Mouse (Mus musculus) megakaryocyte, embryonic 14.5 days (primary cell): Measurements from ENCODE around the gene C9orf72. TPM values are rescaled to one million over a fixed set of nuclear protein-coding genes. Genes with fewer than 3 reads are reported as not detected.
A peak's percentile ranks its signal among the peaks of the same experiment; 100 is the strongest.

Experiments used
- H3K27me3 ChIP-seq: replicated peaks from 2 replicates; pipeline ENCODE3; 2012; ENCODE audit warnings: inconsistent platforms
- H3K36me3 ChIP-seq: replicated peaks from 2 replicates; pipeline ENCODE3; 2012; ENCODE audit warnings: low read length, inconsistent platforms, mixed read lengths
- H3K4me1 ChIP-seq: 2 replicates; pipeline ENCODE4 v1.6.1; 2012; ENCODE audit warnings: inconsistent platforms
- H3K4me3 ChIP-seq: replicated peaks from 2 replicates; pipeline ENCODE3; 2012; ENCODE audit warnings: moderate library complexity, mild to moderate bottlenecking, inconsistent platforms
- H3K9me3 ChIP-seq: 2 replicates; pipeline ENCODE4 v1.6.1; 2012; ENCODE audit warnings: inconsistent platforms
- FLI1 ChIP-seq: IDR thresholded peaks from 2 replicates; pipeline ENCODE4 v1.6.1; 2012; ENCODE audit warnings: low read length, inconsistent platforms, mixed read lengths
- GATA1 ChIP-seq: IDR thresholded peaks from 3 replicates; pipeline ENCODE4 v1.6.1; 2012; ENCODE audit warnings: mixed read lengths, low read length, inconsistent platforms, borderline replicate concordance
- polyA plus RNA-seq: library from polyadenylated mRNA; stranded (reverse); fragments of >175 nt; gene quantifications from 2 replicates; pipeline ENCODE4 v1.2.3, GENCODE M21; 2012; ENCODE audit warnings: low replicate concordance; ENCODE audit not compliant: insufficient read depth

C9orf72 gene
- polyA plus RNA-seq, 1 experiment, result not detected

GRCm38 (mm10) chr4:35156751-35157611 is 69.0 kb downstream of the C9orf72 start, which contains the start of gene Mob3b:
TSS of gene Mob3b (minus strand) at chr4:35157484.
- Histone ChIP-seq H3K36me3 (no peaks in the 10 kb centered on the region), H3K4me1 (peaks cover 26% of the 10 kb centered on the region), H3K9me3 (peaks cover 4% of the 10 kb centered on the region; the same call in 1 of the 2 replicates), H3K4me3 (peak within 1 kb of the TSS; percentile 95), H3K27me3 (peaks cover 23% of the 10 kb centered on the region)
- TF ChIP-seq FLI1, result no peak
- no peak for TF ChIP-seq GATA1

GRCm38 (mm10) chr4:35156149-35156611 is 69.8 kb downstream of the C9orf72 start:
- Histone ChIP-seq H3K9me3 (no peaks in the 10 kb centered on the region), H3K4me1 (peaks cover 26% of the 10 kb centered on the region), H3K36me3 (no peaks in the 10 kb centered on the region), H3K27me3 (peaks cover 23% of the 10 kb centered on the region), H3K4me3 (peak overlapping the region; percentile 95)
- TF ChIP-seq GATA1 (no peak), FLI1 (no peak)

- TF ChIP-seq GATA1 (no peak), FLI1 (no peak)
- Histone ChIP-seq H3K4me1 (peaks cover 26% of the 10 kb centered on the region), H3K4me3 (peak overlapping the region; percentile 95), H3K27me3 (peaks cover 23% of the 10 kb centered on the region), H3K36me3 (no peaks in the 10 kb centered on the region), H3K9me3 (no peaks in the 10 kb centered on the region)
Measured at GRCm38 (mm10) chr4:35155132-35155922, 70.6 kb downstream of the C9orf72 start.

GRCm38 (mm10) chr4:35154051-35154450 is 71.9 kb downstream of the C9orf72 start:
- peaks cover 26% of the 10 kb centered on the region for H3K4me1 ChIP-seq
- no peak overlapping the region for H3K4me3 ChIP-seq
- no peaks in the 10 kb centered on the region for H3K9me3 ChIP-seq
- no peaks in the 10 kb centered on the region for H3K36me3 ChIP-seq
- TF ChIP-seq GATA1 (no peak), FLI1 (no peak)
- H3K27me3 ChIP-seq, result peaks cover 23% of the 10 kb centered on the region

GRCm38 (mm10) chr4:35151756-35152155 is 74.2 kb downstream of the C9orf72 start, which contains the start of gene Ifnk:
TSS of gene Ifnk (plus strand) at chr4:35152056.
- no peak within 1 kb of the TSS for H3K4me3 ChIP-seq
- no peaks in the 10 kb centered on the region for H3K36me3 ChIP-seq
- no peaks in the 10 kb centered on the region for H3K9me3 ChIP-seq
- H3K27me3 ChIP-seq, result peaks cover 19% of the 10 kb centered on the region
- peaks cover 13% of the 10 kb centered on the region for H3K4me1 ChIP-seq
- no peak for TF ChIP-seq GATA1
- no peak for TF ChIP-seq FLI1

GRCm38 (mm10) chr4:35150706-35151105 is 75.3 kb downstream of the C9orf72 start:
- Histone ChIP-seq H3K9me3 (no peaks in the 10 kb centered on the region), H3K4me3 (no peak overlapping the region), H3K4me1 (peaks cover 3% of the 10 kb centered on the region), H3K36me3 (no peaks in the 10 kb centered on the region), H3K27me3 (peaks cover 10% of the 10 kb centered on the region)
- no peak for TF ChIP-seq GATA1

GRCm38 (mm10) chr4:35148326-35148725 is 77.6 kb downstream of the C9orf72 start:
- Histone ChIP-seq H3K4me1 (no peaks in the 10 kb centered on the region), H3K36me3 (no peaks in the 10 kb centered on the region), H3K27me3 (no peaks in the 10 kb centered on the region), H3K4me3 (no peak overlapping the region), H3K9me3 (no peaks in the 10 kb centered on the region)
- TF ChIP-seq GATA1 (no peak), FLI1 (no peak)

- Histone ChIP-seq H3K27me3 (no peaks in the 10 kb centered on the region), H3K4me1 (no peaks in the 10 kb centered on the region), H3K9me3 (no peaks in the 10 kb centered on the region), H3K4me3 (no peak overlapping the region), H3K36me3 (no peaks in the 10 kb centered on the region)
- TF ChIP-seq GATA1, result no peak
- TF ChIP-seq FLI1, result no peak
Measured at GRCm38 (mm10) chr4:35146597-35146996, 79.4 kb downstream of the C9orf72 start.

- H3K27me3 ChIP-seq, result no peaks in the 10 kb centered on the region
- no peaks in the 10 kb centered on the region for H3K36me3 ChIP-seq
- no peak for TF ChIP-seq GATA1
- TF ChIP-seq FLI1, result no peak
- no peaks in the 10 kb centered on the region for H3K4me1 ChIP-seq
- no peak overlapping the region for H3K4me3 ChIP-seq
- no peaks in the 10 kb centered on the region for H3K9me3 ChIP-seq
Measured at GRCm38 (mm10) chr4:35145726-35146125, 80.2 kb downstream of the C9orf72 start.
